Mouse (Mus musculus): ENCODE measurements at regions not wholly inside any gene's neighbourhood (a gene's known extent, or its start where the extent isn't known, plus 50 kb on each side); places are given as distances from the start of the nearest gene placed in this dataset.

GRCm38 (mm10) chr7:40537621-40538020 is 360.5 kb upstream of the Vstm2b start:
- no peak for DNase-seq (ENCODE audit: low spot score in 2 of 2)
- H3K4me3 ChIP-seq, result no peak overlapping the region
- no peak overlapping the region for H3K27ac ChIP-seq
- TF ChIP-seq CTCF (conservative IDR thresholded peaks at IDR 0.05), result no peak

GRCm38 (mm10) chr7:40539789-40540188 is 358.3 kb upstream of the Vstm2b start:
- peak in 1 of 2 experiments; percentile 22 for DNase-seq (ENCODE audit: low spot score in 2 of 2)
- H3K27ac ChIP-seq, result no peak overlapping the region
- TF ChIP-seq CTCF (conservative IDR thresholded peaks at IDR 0.05), result no peak
- no peak overlapping the region for H3K4me3 ChIP-seq

GRCm38 (mm10) chr7:40541283-40541682 is 356.8 kb upstream of the Vstm2b start:
- no peak for DNase-seq (ENCODE audit: low spot score in 2 of 2)
- Histone ChIP-seq H3K27ac (no peak overlapping the region), H3K4me3 (no peak overlapping the region)
- TF ChIP-seq CTCF (conservative IDR thresholded peaks at IDR 0.05), result no peak

GRCm38 (mm10) chr7:40563447-40564118 is 334.5 kb upstream of the Vstm2b start:
- no peak for TF ChIP-seq CTCF (conservative IDR thresholded peaks at IDR 0.05)
- DNase-seq (ENCODE audit: low spot score in 2 of 2), result no peak
- no peak overlapping the region for H3K4me3 ChIP-seq
- H3K27ac ChIP-seq, result no peak overlapping the region

- no peak for DNase-seq (ENCODE audit: low spot score in 2 of 2)
- TF ChIP-seq CTCF (conservative IDR thresholded peaks at IDR 0.05), result no peak
- Histone ChIP-seq H3K4me3 (no peak overlapping the region), H3K27ac (no peak overlapping the region)
Measured at GRCm38 (mm10) chr7:40575971-40576370, 322.2 kb upstream of the Vstm2b start.

GRCm38 (mm10) chr7:40577365-40577764 is 320.8 kb upstream of the Vstm2b start:
- TF ChIP-seq CTCF (conservative IDR thresholded peaks at IDR 0.05), result no peak
- DNase-seq (ENCODE audit: low spot score in 2 of 2), result no peak

GRCm38 (mm10) chr7:40620761-40621160 is 277.4 kb upstream of the Vstm2b start:
- H3K27ac ChIP-seq, result no peak overlapping the region
- no peak overlapping the region for H3K4me3 ChIP-seq
- DNase-seq (ENCODE audit: low spot score in 2 of 2), result no peak
- TF ChIP-seq CTCF (conservative IDR thresholded peaks at IDR 0.05), result no peak

More at GRCm38 (mm10) chr7:40577365-40577764, 320.8 kb upstream of the Vstm2b start:
- no peak overlapping the region for H3K4me3 ChIP-seq
- H3K27ac ChIP-seq, result no peak overlapping the region

- DNase-seq (ENCODE audit: low spot score in 2 of 2), result peak; percentile 64 to 73
- Histone ChIP-seq H3K27ac (peak overlapping the region; percentile 55), H3K4me3 (no peak overlapping the region)
- TF ChIP-seq CTCF (conservative IDR thresholded peaks at IDR 0.05), result no peak
Measured at GRCm38 (mm10) chr7:40622811-40623210, 275.3 kb upstream of the Vstm2b start.

- peak overlapping the region; percentile 55 for H3K27ac ChIP-seq
- no peak for TF ChIP-seq CTCF (conservative IDR thresholded peaks at IDR 0.05)
- H3K4me3 ChIP-seq, result no peak overlapping the region
- no peak for DNase-seq (ENCODE audit: low spot score in 2 of 2)
Measured at GRCm38 (mm10) chr7:40623286-40623685, 274.8 kb upstream of the Vstm2b start.

GRCm38 (mm10) chr7:40636369-40636768 is 261.8 kb upstream of the Vstm2b start:
- no peak overlapping the region for H3K27ac ChIP-seq
- no peak for TF ChIP-seq CTCF (conservative IDR thresholded peaks at IDR 0.05)
- H3K4me3 ChIP-seq, result no peak overlapping the region
- DNase-seq (ENCODE audit: low spot score in 2 of 2), result no peak

- peak overlapping the region; percentile 89 for H3K27ac ChIP-seq
- peak; percentile 59 to 77 for DNase-seq (ENCODE audit: low spot score in 2 of 2)
- TF ChIP-seq CTCF (conservative IDR thresholded peaks at IDR 0.05), result no peak
Measured at GRCm38 (mm10) chr7:40654982-40655381, 243.1 kb upstream of the Vstm2b start.

GRCm38 (mm10) chr7:40655391-40655790 is 242.7 kb upstream of the Vstm2b start:
- H3K4me3 ChIP-seq, result no peak overlapping the region
- TF ChIP-seq CTCF (conservative IDR thresholded peaks at IDR 0.05), result no peak
- peak; percentile 23 to 61 for DNase-seq (ENCODE audit: low spot score in 2 of 2)
- H3K27ac ChIP-seq, result peak overlapping the region; percentile 89

More at GRCm38 (mm10) chr7:40654982-40655381, 243.1 kb upstream of the Vstm2b start:
- H3K4me3 ChIP-seq, result no peak overlapping the region

GRCm38 (mm10) chr7:40659662-40660061 is 238.5 kb upstream of the Vstm2b start:
- TF ChIP-seq CTCF (conservative IDR thresholded peaks at IDR 0.05), result no peak
- Histone ChIP-seq H3K4me3 (no peak overlapping the region), H3K27ac (peak overlapping the region; percentile 53; the same call in 1 of the 2 replicates)
- no peak for DNase-seq (ENCODE audit: low spot score in 2 of 2)

- TF ChIP-seq CTCF (conservative IDR thresholded peaks at IDR 0.05), result no peak
- H3K27ac ChIP-seq, result no peak overlapping the region
- DNase-seq (ENCODE audit: low spot score in 2 of 2), result no peak
- no peak overlapping the region for H3K4me3 ChIP-seq
Measured at GRCm38 (mm10) chr7:40663781-40664180, 234.3 kb upstream of the Vstm2b start.

All from layer of hippocampus, adult 2 months (tissue).